Mouse (Mus musculus) embryonic facial prominence, embryonic 12.5 days (tissue): ENCODE measurements around the gene Pigm. TPM values are rescaled to one million over a fixed set of nuclear protein-coding genes. Genes with fewer than 3 reads are reported as not detected.

ENCODE experiments used
- ATAC-seq: fragments of 200-750 bp; cut with Nextera tagmentation; 2 replicates; pipeline ENCODE4 v1.8.0; 2017; ENCODE audit not compliant: insufficient number of reproducible peaks, insufficient read depth, low FRiP score, low TSS enrichment
- H3K27ac ChIP-seq: fragments of 300-500 bp; sonication (generic); 2 replicates; pipeline ENCODE4 v1.5.1; 2016; ENCODE audit warnings: mild to moderate bottlenecking
- H3K27me3 ChIP-seq: fragments of 300-500 bp; sonication (generic); 2 replicates; pipeline ENCODE4 v1.6.1; 2016; ENCODE audit warnings: mild to moderate bottlenecking, moderate library complexity
- H3K36me3 ChIP-seq: fragments of 300-500 bp; sonication (generic); 2 replicates; pipeline ENCODE4 v1.6.1; 2016; ENCODE audit warnings: mild to moderate bottlenecking
- H3K4me1 ChIP-seq: fragments of 300-500 bp; sonication (generic); 2 replicates; pipeline ENCODE4 v1.6.1; 2016
- H3K4me2 ChIP-seq: fragments of 300-500 bp; sonication (generic); replicated peaks from 2 replicates; pipeline ENCODE4 v1.6.1; 2016; ENCODE audit warnings: mild to moderate bottlenecking, moderate library complexity
- H3K4me3 ChIP-seq: fragments of 300-500 bp; sonication (generic); 2 replicates; pipeline ENCODE4 v1.5.1; 2016; ENCODE audit warnings: mild to moderate bottlenecking
- H3K9ac ChIP-seq: fragments of 300-500 bp; sonication (generic); 2 replicates; pipeline ENCODE4 v1.6.1; 2016; ENCODE audit warnings: mild to moderate bottlenecking, moderate library complexity
- H3K9me3 ChIP-seq: fragments of 300-500 bp; sonication (generic); 2 replicates; pipeline ENCODE4 v1.6.1; 2016; ENCODE audit warnings: mild to moderate bottlenecking, moderate library complexity
- WGBS: fragments of 180-500 bp; shearing (Covaris S2); methylation state at CpG from one replicate; pipeline ENCODE4 v1.1.7; 2016; 5-methylcytosine and 5-hydroxymethylcytosine counted together
- polyA plus RNA-seq: library from polyadenylated mRNA; unstranded; fragments of >200 nt; fragmentation: Nextera tagmentation; extraction: Ambion mirVana; gene quantifications from 2 replicates; pipeline ENCODE4 v1.2.1, GENCODE M21; 2016

Gene Pigm
- polyA plus RNA-seq = 9.9 and 10.3 TPM in 2 replicates

DNA sequence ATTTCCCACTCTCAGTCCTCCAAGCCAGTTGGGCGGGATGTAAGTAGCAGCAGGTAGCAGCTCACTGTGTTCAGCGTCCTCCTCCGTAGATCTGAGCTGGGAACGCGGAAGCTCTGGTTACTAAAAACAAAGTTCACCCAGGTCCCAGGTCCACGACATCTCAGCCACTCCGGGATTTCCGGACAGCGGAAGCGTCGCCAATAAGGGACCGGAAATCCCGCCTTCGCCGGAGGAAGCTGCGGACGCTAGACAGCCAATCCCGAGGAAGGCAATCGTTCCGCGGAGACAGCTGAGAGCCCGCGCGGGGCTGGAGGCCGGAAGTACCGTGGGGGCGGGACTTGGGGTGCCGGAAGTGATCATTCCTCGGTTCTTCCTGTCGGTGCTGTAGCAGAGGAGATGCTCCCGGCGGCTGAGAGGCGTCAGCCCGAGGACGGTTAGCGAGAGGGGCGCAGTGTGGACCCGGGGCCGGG, at the start of gene Pigm:
Gene Pigm, plus strand, starts transcription at position 349 of the 470 bp plus-strand sequence.
- Histone ChIP-seq H3K36me3 (peaks cover 4% of the 10 kb centered on the region; the same call in 1 of the 2 replicates), H3K9me3 (no peaks in the 10 kb centered on the region), H3K27ac (peak within 1 kb of the TSS; percentile 80), H3K4me1 (peaks cover 19% of the 10 kb centered on the region), H3K4me3 (peak within 1 kb of the TSS; percentile 95), H3K4me2 (peak within 1 kb of the TSS; percentile 93), H3K9ac (peak within 1 kb of the TSS; percentile 86), H3K27me3 (no peaks in the 10 kb centered on the region)
- WGBS = under 1% methylated on average over 39 of the region's 39 CpGs
- peak; percentile 96 for ATAC-seq

DNA sequence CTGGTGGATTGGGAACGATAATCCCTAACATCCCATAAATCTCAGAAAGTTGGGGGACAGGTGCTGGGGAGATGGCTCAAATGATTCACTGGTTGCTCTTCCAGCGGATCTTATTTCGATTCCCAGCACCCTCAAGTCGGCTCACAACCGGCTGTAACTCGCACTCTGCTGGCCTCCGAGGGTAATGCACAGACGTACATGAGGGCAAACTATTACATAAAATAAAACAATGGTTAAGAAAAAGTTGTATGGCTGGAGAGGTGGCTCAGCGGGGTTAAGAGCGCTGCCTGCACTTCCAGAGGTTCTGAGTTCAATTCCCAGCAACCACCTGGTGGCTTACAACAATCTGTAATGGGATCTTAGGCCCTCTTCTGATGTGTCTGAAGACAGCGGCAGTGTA, 49.7 kb upstream of the Pigm start:
- Histone ChIP-seq H3K4me3 (peak overlapping the region; percentile 46), H3K27me3 (peaks cover 58% of the 10 kb centered on the region), H3K27ac (no peak overlapping the region), H3K4me2 (peak overlapping the region; percentile 81), H3K9me3 (no peaks in the 10 kb centered on the region), H3K4me1 (no peaks in the 10 kb centered on the region), H3K9ac (no peak overlapping the region), H3K36me3 (no peaks in the 10 kb centered on the region)
- 62% methylated on average over 11 of the region's 11 CpGs for WGBS
- no peak for ATAC-seq

DNA sequence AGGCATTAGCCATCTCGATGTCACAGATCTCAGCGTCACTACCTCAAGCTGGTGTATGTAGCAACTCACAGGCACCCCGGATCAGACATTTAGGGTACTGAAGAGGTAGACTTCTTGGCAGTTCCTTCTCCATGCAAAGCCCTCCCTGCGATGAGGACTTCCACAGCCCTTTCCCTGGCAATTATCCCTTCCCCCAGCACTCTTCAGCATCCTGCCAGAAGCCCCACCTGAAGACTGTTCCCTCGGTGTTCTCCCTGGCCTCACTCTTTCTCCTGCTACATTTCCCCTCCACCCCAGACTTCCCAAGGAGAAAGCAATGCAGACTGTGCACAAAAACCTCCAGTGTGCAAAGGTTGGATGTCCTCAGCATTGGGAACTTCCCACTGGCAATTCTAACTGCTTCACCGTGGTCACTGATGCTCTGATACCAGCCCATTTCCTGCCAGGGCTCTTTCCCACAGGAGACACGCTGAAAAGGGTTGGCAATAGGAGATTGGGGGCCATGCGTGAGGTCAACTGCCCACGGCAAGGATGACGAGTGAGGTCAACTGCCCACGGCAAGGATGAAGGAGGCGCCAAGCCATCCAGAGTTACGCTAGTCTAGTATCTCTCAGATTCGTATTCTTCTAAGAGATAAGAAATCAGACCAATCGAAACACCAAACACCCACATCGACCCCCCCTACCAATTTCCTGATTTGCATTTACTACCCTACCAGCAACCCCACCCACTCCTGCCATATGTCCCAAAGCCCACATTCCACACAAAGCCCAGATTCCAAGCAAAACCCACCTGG, 48.9 kb upstream of the Pigm start:
- Histone ChIP-seq H3K9ac (no peak overlapping the region), H3K27me3 (peaks cover 58% of the 10 kb centered on the region)

DNA sequence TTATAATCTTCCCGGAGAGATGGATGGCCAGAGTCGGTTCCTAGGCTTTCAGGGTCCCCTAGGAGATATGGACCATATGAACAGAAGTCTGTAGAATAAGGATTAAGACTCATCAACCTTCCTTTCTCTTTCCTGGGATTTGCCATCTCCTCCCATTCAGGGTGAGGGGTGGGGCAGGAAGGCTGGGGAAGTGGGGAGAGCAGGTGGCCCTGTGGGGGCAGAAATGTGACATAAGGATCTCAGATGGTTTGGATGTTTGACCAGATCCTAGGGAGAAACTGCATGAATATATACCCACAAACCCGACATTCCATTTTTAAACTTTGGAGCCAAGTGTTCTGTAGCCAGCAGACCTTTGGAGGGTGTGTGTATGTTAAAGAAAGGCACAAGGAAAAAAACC, 48.3 kb upstream of the Pigm start:
- Histone ChIP-seq H3K27me3 (peaks cover 58% of the 10 kb centered on the region), H3K36me3 (no peaks in the 10 kb centered on the region), H3K4me2 (no peak overlapping the region), H3K9me3 (no peaks in the 10 kb centered on the region), H3K27ac (no peak overlapping the region), H3K4me1 (no peaks in the 10 kb centered on the region), H3K4me3 (no peak overlapping the region), H3K9ac (no peak overlapping the region)
- 80% methylated on average over 3 of the region's 3 CpGs for WGBS
- no peak for ATAC-seq

More for the DNA sequence above, 48.9 kb upstream of the Pigm start:
- 81% methylated on average over 16 of the region's 16 CpGs for WGBS
- no peak overlapping the region for H3K27ac ChIP-seq
- H3K4me1 ChIP-seq = no peaks in the 10 kb centered on the region
- ATAC-seq = no peak
- H3K4me3 ChIP-seq = no peak overlapping the region
- no peaks in the 10 kb centered on the region for H3K9me3 ChIP-seq
- no peak overlapping the region for H3K4me2 ChIP-seq
- H3K36me3 ChIP-seq = no peaks in the 10 kb centered on the region

DNA sequence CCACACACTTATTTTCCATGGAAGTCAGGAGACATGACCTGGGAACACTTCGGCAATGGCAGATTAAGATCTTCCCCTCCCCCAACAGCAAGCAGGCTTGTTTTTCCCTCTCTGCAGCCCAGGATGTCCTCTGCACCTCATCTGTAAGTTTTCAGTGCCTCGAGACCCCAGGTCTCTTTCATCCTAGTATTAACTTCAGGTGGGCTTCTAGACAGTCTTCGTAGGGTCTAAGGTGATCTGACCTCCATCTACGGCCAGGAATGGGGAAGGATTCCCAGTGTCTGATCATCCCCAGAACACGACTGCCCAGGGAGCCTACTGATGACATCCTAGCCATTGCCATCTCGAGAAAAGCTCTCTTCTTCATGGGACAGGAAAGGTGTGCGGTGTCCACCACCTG, 47.9 kb upstream of the Pigm start:
- H3K4me1 ChIP-seq = no peaks in the 10 kb centered on the region
- WGBS = 78% methylated on average over 7 of the region's 7 CpGs
- H3K36me3 ChIP-seq = no peaks in the 10 kb centered on the region
- no peak for ATAC-seq
- H3K9me3 ChIP-seq = no peaks in the 10 kb centered on the region
- H3K4me3 ChIP-seq = no peak overlapping the region
- no peak overlapping the region for H3K9ac ChIP-seq
- H3K27me3 ChIP-seq = peaks cover 58% of the 10 kb centered on the region
- no peak overlapping the region for H3K27ac ChIP-seq
- H3K4me2 ChIP-seq = no peak overlapping the region

DNA sequence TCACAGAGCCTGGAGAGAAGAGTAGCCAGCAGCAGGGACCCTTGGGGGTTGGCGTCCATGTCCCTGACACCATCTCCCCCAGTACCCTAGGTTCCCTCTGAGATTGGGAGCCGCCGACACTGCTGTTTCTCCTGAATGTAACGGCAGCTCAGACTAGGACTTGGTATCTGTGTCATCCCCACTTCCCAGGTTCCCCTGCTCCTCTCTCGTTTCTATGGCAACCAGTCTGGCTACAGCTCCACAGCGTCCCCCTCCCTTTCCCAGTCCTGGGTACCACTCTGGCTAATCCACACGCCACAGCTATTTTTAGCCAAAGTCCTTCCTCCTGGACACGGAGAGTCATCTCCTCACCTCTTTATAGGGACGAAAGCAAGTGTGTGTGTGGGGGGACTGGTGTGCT, 47.2 kb upstream of the Pigm start, which contains the start of gene Kcnj9:
Gene Kcnj9, minus strand, starts transcription at position 188 of the 400 bp plus-strand sequence.
- WGBS = 31% methylated on average over 9 of the region's 9 CpGs
- H3K4me3 ChIP-seq = no peak within 1 kb of the TSS
- no peak within 1 kb of the TSS for H3K9ac ChIP-seq
- H3K9me3 ChIP-seq = no peaks in the 10 kb centered on the region
- H3K27ac ChIP-seq = no peak within 1 kb of the TSS
- peaks cover 63% of the 10 kb centered on the region for H3K27me3 ChIP-seq
- no peaks in the 10 kb centered on the region for H3K4me1 ChIP-seq
- H3K36me3 ChIP-seq = no peaks in the 10 kb centered on the region
- no peak within 1 kb of the TSS for H3K4me2 ChIP-seq
- no peak for ATAC-seq

DNA sequence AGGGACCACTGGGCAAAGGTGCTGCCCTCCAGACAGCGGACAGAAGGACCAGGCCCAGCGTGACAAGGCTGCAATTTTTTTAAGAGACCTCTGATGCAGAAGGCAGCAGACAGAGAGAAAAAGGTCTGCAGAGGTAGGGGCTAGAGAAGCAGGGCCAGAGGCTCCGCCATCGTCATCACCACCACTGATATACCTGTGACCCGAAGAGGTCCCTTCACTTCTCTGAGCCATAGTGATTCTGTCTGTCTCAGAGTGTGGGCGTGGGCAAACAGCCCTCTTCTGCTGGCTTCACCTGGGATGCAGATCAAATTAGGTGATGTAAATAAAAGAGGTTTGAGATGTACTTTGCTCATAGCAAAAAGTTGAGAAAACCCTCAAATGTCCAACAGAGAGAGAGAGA, 46.7 kb upstream of the Pigm start:
- no peak overlapping the region for H3K9ac ChIP-seq
- peaks cover 68% of the 10 kb centered on the region for H3K27me3 ChIP-seq
- no peak overlapping the region for H3K27ac ChIP-seq
- H3K36me3 ChIP-seq = no peaks in the 10 kb centered on the region
- no peaks in the 10 kb centered on the region for H3K4me1 ChIP-seq
- H3K9me3 ChIP-seq = no peaks in the 10 kb centered on the region
- 76% methylated on average over 6 of the region's 6 CpGs for WGBS
- no peak overlapping the region for H3K4me2 ChIP-seq
- ATAC-seq = no peak
- no peak overlapping the region for H3K4me3 ChIP-seq

DNA sequence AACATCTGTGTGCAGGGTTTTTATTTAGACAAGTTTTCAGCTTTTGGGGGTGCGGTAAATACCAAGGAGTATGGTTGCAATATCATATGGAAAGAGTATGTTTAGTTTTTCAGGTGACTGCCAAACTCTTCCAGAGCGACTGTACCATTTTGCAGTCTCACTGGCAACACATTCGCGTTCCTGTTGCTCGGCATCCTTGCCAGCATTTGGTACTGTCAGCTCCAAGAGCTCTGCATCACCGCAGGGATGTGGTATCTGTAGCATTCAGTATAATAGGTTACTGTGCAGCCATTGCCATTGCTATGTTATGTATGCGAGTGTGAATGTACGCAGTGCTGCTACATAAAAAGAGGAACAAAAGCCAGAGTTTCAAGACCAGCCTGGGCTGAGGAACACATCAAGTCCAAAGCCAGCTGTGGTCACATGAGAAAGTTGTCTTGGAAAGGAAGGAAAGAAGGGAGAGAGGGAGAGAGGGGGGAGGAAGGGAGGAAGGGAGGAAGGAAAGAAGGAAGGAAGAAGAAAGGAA, 44.9 kb upstream of the Pigm start:
- Histone ChIP-seq H3K27me3 (peaks cover 55% of the 10 kb centered on the region), H3K9me3 (no peaks in the 10 kb centered on the region), H3K36me3 (no peaks in the 10 kb centered on the region), H3K9ac (no peak overlapping the region), H3K4me3 (no peak overlapping the region), H3K27ac (no peak overlapping the region), H3K4me1 (no peaks in the 10 kb centered on the region), H3K4me2 (no peak overlapping the region)
- 72% methylated on average over 8 of the region's 8 CpGs for WGBS
- no peak for ATAC-seq

DNA sequence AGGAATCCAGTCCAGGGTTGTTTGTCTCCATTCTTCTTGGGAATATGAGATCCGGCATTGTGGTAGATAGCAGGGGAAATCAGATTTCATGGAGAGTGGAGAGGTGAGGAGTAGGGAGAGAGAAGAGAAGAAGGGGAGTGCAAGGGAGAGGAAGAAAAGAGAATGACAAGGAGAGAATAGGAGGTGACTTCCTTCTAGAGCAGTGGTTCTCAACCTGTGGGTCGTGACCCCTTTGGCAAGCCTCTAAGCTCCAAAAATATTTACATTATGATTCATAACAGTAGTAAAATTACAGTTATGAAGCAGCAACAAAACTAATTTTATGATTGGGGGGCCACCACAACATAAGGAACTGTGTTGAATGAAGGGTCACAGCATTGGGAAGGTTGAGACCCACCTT, 43.4 kb upstream of the Pigm start:
- H3K36me3 ChIP-seq = no peaks in the 10 kb centered on the region
- peaks cover 40% of the 10 kb centered on the region for H3K27me3 ChIP-seq
- H3K9ac ChIP-seq = no peak overlapping the region
- no peak overlapping the region for H3K4me3 ChIP-seq
- H3K9me3 ChIP-seq = no peaks in the 10 kb centered on the region
- H3K4me1 ChIP-seq = no peaks in the 10 kb centered on the region
- no peak overlapping the region for H3K4me2 ChIP-seq
- no peak overlapping the region for H3K27ac ChIP-seq
- ATAC-seq = no peak
- 83% methylated on average over 2 of the region's 2 CpGs for WGBS

DNA sequence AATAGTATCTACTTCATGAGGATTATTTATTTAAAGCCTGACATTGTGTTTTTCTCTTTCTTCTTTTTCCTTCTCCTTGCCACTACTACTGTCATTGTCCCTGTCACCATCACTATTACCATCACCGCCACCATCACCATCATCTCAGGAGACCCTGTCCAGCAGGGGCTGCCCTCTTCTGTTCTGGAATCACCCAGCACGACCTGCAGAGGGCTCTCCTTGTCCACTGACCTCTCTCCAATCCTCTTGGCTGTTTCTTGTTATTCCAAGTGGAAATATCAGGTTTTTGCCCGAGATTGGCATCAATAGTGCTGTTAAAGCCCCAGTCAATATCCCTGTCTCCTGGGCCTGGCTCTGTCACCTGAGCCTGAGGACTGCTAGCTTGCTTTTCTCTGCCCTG, 42.8 kb upstream of the Pigm start:
- H3K4me3 ChIP-seq = no peak overlapping the region
- H3K9ac ChIP-seq = no peak overlapping the region
- ATAC-seq = no peak
- H3K27ac ChIP-seq = no peak overlapping the region
- no peaks in the 10 kb centered on the region for H3K36me3 ChIP-seq
- WGBS = 27% methylated on average over 3 of the region's 3 CpGs
- H3K4me1 ChIP-seq = no peaks in the 10 kb centered on the region
- H3K27me3 ChIP-seq = peaks cover 34% of the 10 kb centered on the region
- no peaks in the 10 kb centered on the region for H3K9me3 ChIP-seq
- no peak overlapping the region for H3K4me2 ChIP-seq

DNA sequence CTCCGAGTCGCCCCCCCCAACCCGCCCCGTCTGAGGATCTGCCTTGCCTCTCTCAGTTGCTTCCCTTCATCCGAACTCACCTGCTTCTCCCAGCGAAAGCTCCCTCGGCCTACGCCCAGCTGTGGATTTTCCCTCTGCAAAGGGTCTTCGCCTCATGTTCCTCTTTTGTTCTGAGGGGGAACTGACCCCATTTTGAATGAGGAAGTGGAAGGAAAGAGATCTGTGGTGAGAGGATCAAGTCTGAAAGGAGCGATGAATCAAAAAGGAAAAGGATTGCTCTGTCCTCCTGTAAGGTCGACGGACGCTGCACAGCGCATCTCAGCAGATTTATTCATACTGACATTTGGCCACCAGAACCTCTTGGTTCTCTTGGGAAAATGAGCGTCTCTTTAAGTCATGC, 40.5 kb upstream of the Pigm start:
- Histone ChIP-seq H3K4me1 (no peaks in the 10 kb centered on the region), H3K9ac (no peak overlapping the region), H3K36me3 (no peaks in the 10 kb centered on the region), H3K9me3 (no peaks in the 10 kb centered on the region), H3K4me2 (no peak overlapping the region), H3K27me3 (peaks cover 33% of the 10 kb centered on the region), H3K4me3 (no peak overlapping the region), H3K27ac (no peak overlapping the region)
- ATAC-seq = no peak
- WGBS = 75% methylated on average over 15 of the region's 15 CpGs
